Mouse (Mus musculus): ENCODE data around the gene Selenon.

Selenon gene

GRCm38 (mm10) chr4:134551494-134552316 lies at the start of gene Selenon:
Gene Selenon (minus strand): TSS chr4:134552166.
- DNase-seq (ENCODE audit: low read depth, low spot score), result no peak

- no peak for DNase-seq (ENCODE audit: low read depth, low spot score)
Measured at GRCm38 (mm10) chr4:134601404-134601803, 49.4 kb upstream of the Selenon start.

GRCm38 (mm10) chr4:134600777-134601176 lies 48.8 kb upstream of the Selenon start:
- peak; percentile 67 for DNase-seq (ENCODE audit: low read depth, low spot score)

GRCm38 (mm10) chr4:134600060-134600459 lies 48.1 kb upstream of the Selenon start:
- no peak for DNase-seq (ENCODE audit: low read depth, low spot score)

- no peak for DNase-seq (ENCODE audit: low read depth, low spot score)
Measured at GRCm38 (mm10) chr4:134596816-134597692, 45.1 kb upstream of the Selenon start.

- DNase-seq (ENCODE audit: low read depth, low spot score), result no peak
Measured at GRCm38 (mm10) chr4:134594731-134595439, 42.9 kb upstream of the Selenon start.

- DNase-seq (ENCODE audit: low read depth, low spot score), result no peak
Measured at GRCm38 (mm10) chr4:134592442-134592841, 40.5 kb upstream of the Selenon start.

- no peak for DNase-seq (ENCODE audit: low read depth, low spot score)
Measured at GRCm38 (mm10) chr4:134591506-134592061, 39.6 kb upstream of the Selenon start.

GRCm38 (mm10) chr4:134590227-134590926 lies 38.4 kb upstream of the Selenon start:
- DNase-seq (ENCODE audit: low read depth, low spot score), result no peak

GRCm38 (mm10) chr4:134589786-134590185 lies 37.8 kb upstream of the Selenon start:
- no peak for DNase-seq (ENCODE audit: low read depth, low spot score)

GRCm38 (mm10) chr4:134588951-134589350 lies 37.0 kb upstream of the Selenon start:
- DNase-seq (ENCODE audit: low read depth, low spot score), result no peak

- no peak for DNase-seq (ENCODE audit: low read depth, low spot score)
Measured at GRCm38 (mm10) chr4:134588287-134588686, 36.3 kb upstream of the Selenon start.

- DNase-seq (ENCODE audit: low read depth, low spot score), result no peak
Measured at GRCm38 (mm10) chr4:134587636-134588197, 35.8 kb upstream of the Selenon start.

- DNase-seq (ENCODE audit: low read depth, low spot score), result no peak
Measured at GRCm38 (mm10) chr4:134586631-134587030, 34.7 kb upstream of the Selenon start.

GRCm38 (mm10) chr4:134586126-134586525 lies 34.2 kb upstream of the Selenon start:
- DNase-seq (ENCODE audit: low read depth, low spot score), result no peak

GRCm38 (mm10) chr4:134583513-134583912 lies 31.5 kb upstream of the Selenon start:
- no peak for DNase-seq (ENCODE audit: low read depth, low spot score)

GRCm38 (mm10) chr4:134581365-134581764 lies 29.4 kb upstream of the Selenon start:
- no peak for DNase-seq (ENCODE audit: low read depth, low spot score)

GRCm38 (mm10) chr4:134580351-134581148 lies 28.6 kb upstream of the Selenon start:
- peak; percentile 84 for DNase-seq (ENCODE audit: low read depth, low spot score)

- no peak for DNase-seq (ENCODE audit: low read depth, low spot score)
Measured at GRCm38 (mm10) chr4:134579620-134580019, 27.7 kb upstream of the Selenon start.

GRCm38 (mm10) chr4:134579212-134579611 lies 27.2 kb upstream of the Selenon start:
- DNase-seq (ENCODE audit: low read depth, low spot score), result no peak
